Mouse (Mus musculus) heart, embryonic 10.5 days (tissue): ENCODE results near the gene Tubb2b. TPM values are rescaled to one million over a fixed set of nuclear protein-coding genes. Genes with fewer than 3 reads are reported as not detected.

Experiments used
- DNase-seq: peaks from one replicate; pipeline ENCODE4 v3.0.0-alpha.2; 2017; ENCODE audit warnings: low spot score
- H3K27ac ChIP-seq: fragments of 300-500 bp; sonication (generic); 2 replicates; pipeline ENCODE4 v1.5.1; 2016; ENCODE audit warnings: mild to moderate bottlenecking
- H3K27me3 ChIP-seq: fragments of 300-500 bp; sonication (generic); 2 replicates; pipeline ENCODE4 v1.6.1; 2016; ENCODE audit warnings: mild to moderate bottlenecking; ENCODE audit not compliant: poor library complexity, insufficient read depth, severe bottlenecking
- H3K36me3 ChIP-seq: fragments of 300-500 bp; sonication (generic); 2 replicates; pipeline ENCODE4 v1.6.1; 2016; ENCODE audit warnings: mild to moderate bottlenecking, moderate library complexity
- H3K4me1 ChIP-seq: fragments of 300-500 bp; sonication (generic); 2 replicates; pipeline ENCODE4 v1.6.1; 2016; ENCODE audit warnings: mild to moderate bottlenecking
- H3K4me3 ChIP-seq: fragments of 300-500 bp; sonication (generic); 2 replicates; pipeline ENCODE4 v1.5.1; 2016; ENCODE audit warnings: mild to moderate bottlenecking, moderate library complexity
- H3K9me3 ChIP-seq: fragments of 300-500 bp; sonication (generic); 2 replicates; pipeline ENCODE4 v1.6.1; 2016; ENCODE audit warnings: mild to moderate bottlenecking, moderate library complexity
- WGBS: fragments of 180-500 bp; shearing (Covaris S2); methylation state at CpG from one replicate; pipeline ENCODE4 v1.1.7; 2016; 5-methylcytosine and 5-hydroxymethylcytosine counted together
- polyA plus RNA-seq: library from polyadenylated mRNA; unstranded; fragments of >200 nt; fragmentation: Nextera tagmentation; extraction: Ambion mirVana; gene quantifications from 2 replicates; pipeline ENCODE4 v1.2.1, GENCODE M21; 2016

The Tubb2b gene
- polyA plus RNA-seq, 1 experiment from 2014 or later, result 18.8 TPM

DNA sequence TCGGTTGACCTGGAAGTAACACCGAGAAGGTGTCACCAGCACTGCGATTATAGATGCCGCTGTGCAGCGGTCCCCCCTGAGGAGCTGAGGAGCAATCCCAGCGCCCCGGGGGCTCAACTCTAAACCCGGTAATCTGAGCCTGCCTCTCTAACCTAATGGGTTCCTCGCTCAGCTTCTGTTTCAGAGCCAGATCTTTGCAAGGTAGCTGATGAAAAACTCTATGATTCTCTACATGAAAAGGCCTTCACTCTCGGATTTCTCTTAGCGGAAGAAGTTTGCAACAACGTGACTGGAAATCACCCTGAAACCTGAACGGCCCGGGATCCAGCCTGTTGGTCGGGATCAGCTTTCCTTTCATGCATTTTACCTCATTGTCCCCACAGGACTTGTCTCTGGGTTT is 2.0 kb upstream of the Tubb2b start:
- under 1% methylated on average over 15 of the region's 15 CpGs for WGBS
- DNase-seq, result no peak

DNA sequence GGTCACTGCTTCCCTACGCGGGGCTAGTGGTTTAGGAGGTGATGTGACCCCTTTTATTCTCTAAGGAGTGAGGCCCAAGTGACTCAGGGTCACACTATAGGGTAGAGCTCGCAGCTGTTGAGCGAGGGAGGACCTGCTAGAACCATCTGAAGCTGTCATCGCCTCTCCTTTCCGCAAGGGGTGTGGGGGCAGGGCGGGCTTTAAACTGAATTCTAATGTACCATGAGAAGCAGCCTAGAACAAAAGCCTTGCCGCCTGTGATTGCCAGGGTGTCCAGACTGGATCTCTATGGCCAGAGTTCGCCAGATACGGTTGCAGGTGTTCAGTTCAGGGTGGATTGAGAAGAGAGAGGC is 1.4 kb upstream of the Tubb2b start:
- Histone ChIP-seq H3K36me3 (peaks cover 4% of the 10 kb centered on the region; the same call in 1 of the 2 replicates), H3K27me3 (peaks cover 11% of the 10 kb centered on the region; the same call in 1 of the 2 replicates), H3K27ac (peak overlapping the region; percentile 89), H3K4me1 (peaks cover 40% of the 10 kb centered on the region), H3K4me3 (peak overlapping the region; percentile 80), H3K9me3 (no peaks in the 10 kb centered on the region)
- DNase-seq, result no peak
- WGBS, result 1% methylated on average over 10 of the region's 10 CpGs

More for the DNA sequence above, 2.0 kb upstream of the Tubb2b start:
- Histone ChIP-seq H3K36me3 (peaks cover 4% of the 10 kb centered on the region; the same call in 1 of the 2 replicates), H3K4me1 (peaks cover 40% of the 10 kb centered on the region), H3K27ac (peak overlapping the region; percentile 89), H3K27me3 (peaks cover 11% of the 10 kb centered on the region; the same call in 1 of the 2 replicates), H3K4me3 (peak overlapping the region; percentile 80), H3K9me3 (no peaks in the 10 kb centered on the region)

DNA sequence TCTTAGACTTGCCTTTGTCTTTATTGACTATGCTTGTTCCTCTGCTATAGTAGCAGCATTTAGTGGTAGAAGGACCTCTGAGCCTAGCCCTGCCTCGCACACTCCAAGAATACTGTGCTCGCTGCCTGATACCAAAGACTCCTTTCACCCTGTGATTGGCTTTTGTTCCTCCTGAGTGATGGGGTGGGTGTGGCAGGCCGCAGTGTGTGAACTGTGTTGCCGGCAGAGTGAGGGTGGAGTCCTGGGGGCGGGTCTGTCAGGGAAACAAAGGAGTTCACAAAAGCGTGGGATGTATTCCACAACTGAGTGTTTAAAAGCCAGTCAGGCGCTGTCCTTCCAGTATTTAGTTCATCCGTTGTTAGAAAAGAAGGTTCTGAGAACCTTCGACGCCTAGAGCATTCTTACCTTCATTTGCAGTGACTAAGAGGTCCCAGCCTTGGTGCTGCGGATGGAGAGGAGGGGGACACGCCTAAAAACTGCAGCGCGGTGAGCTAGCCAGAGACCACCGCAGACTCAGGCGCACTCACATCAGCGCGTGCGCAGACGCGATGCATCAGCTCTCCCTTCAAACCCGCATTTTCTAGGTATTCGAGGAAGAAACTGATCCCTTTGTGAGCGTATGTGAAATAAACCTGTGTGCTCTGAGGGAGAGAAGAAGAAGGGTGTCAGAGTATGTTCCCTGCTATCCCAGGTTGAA is 893 bp upstream of the Tubb2b start:
- WGBS, result under 1% methylated on average over 24 of the region's 24 CpGs
- H3K4me3 ChIP-seq, result peak overlapping the region; percentile 80
- peak; percentile 88 for DNase-seq
- no peaks in the 10 kb centered on the region for H3K9me3 ChIP-seq
- H3K27ac ChIP-seq, result peak overlapping the region; percentile 89
- peaks cover 11% of the 10 kb centered on the region; the same call in 1 of the 2 replicates for H3K27me3 ChIP-seq
- H3K4me1 ChIP-seq, result peaks cover 40% of the 10 kb centered on the region
- peaks cover 4% of the 10 kb centered on the region; the same call in 1 of the 2 replicates for H3K36me3 ChIP-seq

DNA sequence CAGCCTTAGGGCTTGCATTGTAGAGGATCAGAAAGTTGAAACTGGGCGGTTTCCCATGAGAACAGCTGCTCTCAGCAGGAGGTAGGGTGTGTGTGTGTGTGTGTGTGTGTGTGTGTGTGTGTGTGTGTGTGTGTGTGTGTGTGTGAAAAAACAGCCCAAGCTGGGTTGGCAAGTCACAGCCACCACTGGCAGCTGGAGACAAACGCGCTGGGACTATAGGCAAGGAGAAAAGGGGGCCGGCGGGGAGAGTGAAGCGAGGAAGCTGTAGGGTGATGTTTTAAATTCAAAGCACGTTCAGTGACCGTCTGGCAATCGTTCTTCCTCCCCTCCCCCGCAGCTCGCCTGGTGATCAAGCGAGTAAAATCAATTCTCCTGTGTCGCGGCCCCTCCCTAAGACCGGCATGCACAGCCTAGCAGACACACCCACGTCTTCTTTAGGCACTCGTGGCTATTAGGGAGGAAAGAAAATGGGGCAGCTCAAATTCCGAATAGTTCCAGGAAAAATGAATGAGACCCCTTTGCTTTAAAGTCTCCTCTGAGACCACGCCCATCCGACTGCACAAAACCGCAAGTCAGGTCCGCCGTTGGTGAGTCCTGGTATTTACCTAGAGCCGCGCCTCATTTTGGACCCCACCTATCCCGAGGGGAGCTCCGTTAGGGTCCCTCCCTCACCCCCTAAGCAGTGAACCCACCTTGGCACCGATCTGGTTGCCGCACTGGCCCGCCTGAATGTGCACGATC is 611 bp downstream of the Tubb2b start:
- Histone ChIP-seq H3K9me3 (no peaks in the 10 kb centered on the region), H3K36me3 (peaks cover 8% of the 10 kb centered on the region; the same call in 1 of the 2 replicates), H3K27me3 (0 out of 2 replicates have a peak, but pooled peaks cover 4% of the 10 kb centered on the region), H3K4me1 (peaks cover 40% of the 10 kb centered on the region), H3K27ac (peak overlapping the region; percentile 89), H3K4me3 (peak overlapping the region; percentile 80)
- DNase-seq, result peak; percentile 79
- under 1% methylated on average over 31 of the region's 31 CpGs for WGBS

DNA sequence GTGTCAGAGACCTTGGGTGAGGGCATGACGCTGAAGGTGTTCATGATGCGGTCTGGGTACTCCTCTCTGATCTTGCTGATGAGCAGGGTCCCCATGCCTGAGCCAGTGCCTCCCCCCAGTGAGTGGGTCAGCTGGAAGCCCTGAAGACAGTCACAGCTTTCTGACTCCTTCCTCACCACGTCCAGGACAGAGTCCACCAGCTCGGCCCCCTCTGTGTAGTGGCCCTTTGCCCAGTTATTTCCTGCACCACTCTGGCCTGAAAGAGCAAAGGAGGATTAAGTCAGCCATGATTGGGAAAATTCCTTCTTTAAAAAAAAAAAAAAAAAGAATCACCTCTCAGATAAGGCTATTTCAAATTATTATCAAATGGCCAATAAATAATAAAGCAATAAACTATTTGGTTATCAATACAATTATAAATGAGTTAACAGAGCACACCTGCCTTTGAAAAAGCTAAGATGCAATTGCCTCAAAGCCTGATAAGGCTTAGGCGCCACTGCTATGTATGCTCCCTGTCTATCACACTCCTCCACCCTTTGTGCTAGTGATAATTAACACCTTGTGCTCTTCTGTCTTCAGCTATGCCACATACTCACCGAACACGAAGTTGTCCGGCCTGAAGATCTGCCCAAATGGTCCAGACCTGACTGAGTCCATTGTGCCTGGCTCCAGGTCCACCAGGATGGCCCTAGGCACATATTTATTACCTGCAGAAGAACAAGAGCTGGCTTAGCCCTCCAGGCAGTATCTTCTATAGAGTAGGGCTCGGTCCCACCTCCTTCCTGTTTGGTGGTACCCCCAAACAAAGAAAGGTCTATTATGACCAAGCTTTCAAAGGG is 1.8 kb downstream of the Tubb2b start:
- Histone ChIP-seq H3K4me1 (peaks cover 35% of the 10 kb centered on the region), H3K4me3 (peak overlapping the region; percentile 80; the same call in 1 of the 2 replicates), H3K27me3 (no peaks in the 10 kb centered on the region), H3K9me3 (no peaks in the 10 kb centered on the region), H3K36me3 (peaks cover 8% of the 10 kb centered on the region; the same call in 1 of the 2 replicates), H3K27ac (no peak overlapping the region)
- DNase-seq, result no peak
- 77% methylated on average over 9 of the region's 9 CpGs for WGBS

DNA sequence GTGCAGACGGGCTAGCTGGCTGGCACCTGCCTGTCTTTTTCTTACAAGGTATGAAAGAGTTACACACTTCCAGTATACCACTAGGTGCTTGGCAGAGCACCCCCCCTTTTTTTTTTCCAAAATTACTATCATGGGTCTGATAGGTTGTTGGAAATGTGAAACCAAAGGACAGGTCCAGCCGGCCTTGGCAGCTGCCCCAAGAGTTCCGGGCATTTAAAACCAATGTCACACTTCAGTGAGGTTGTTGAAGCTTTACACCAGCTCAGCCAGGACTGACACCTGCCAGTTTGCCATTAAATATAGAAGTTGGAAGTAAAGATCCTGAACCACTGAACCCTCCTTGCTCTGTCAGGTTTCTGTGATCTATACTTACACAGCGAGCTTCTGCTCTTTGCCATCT is 4.6 kb downstream of the Tubb2b start:
- Histone ChIP-seq H3K4me1 (peaks cover 9% of the 10 kb centered on the region; the same call in 1 of the 2 replicates), H3K4me3 (no peak overlapping the region), H3K36me3 (peaks cover 8% of the 10 kb centered on the region; the same call in 1 of the 2 replicates), H3K9me3 (no peaks in the 10 kb centered on the region), H3K27ac (no peak overlapping the region), H3K27me3 (no peaks in the 10 kb centered on the region)
- 83% methylated on average over 4 of the region's 4 CpGs for WGBS
- no peak for DNase-seq

DNA sequence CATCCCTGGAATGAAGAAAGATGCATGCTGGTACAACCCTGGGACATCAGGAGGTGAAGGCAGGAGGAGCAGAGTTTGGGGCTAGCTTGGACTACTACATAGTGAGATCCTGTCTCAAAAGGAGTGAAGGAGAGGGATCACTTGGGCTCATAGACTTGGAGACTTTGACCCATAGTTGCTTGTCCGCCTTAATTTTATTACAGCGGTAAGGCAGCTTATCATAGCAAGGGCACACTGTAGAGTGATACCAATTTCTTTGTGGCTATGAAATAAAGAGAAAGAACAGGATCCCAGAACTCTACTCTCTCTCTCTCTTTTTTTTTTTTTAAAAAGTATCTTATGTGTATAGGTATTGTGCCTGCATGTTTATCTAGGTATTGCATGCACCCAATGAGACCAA is 9.7 kb downstream of the Tubb2b start:
- Histone ChIP-seq H3K4me3 (no peak overlapping the region), H3K4me1 (peaks cover 7% of the 10 kb centered on the region), H3K27ac (no peak overlapping the region), H3K36me3 (0 out of 2 replicates have a peak, but pooled peaks cover under 1% of the 10 kb centered on the region), H3K9me3 (no peaks in the 10 kb centered on the region), H3K27me3 (no peaks in the 10 kb centered on the region)
- 97% methylated on average over 2 of the region's 2 CpGs for WGBS
- no peak for DNase-seq

DNA sequence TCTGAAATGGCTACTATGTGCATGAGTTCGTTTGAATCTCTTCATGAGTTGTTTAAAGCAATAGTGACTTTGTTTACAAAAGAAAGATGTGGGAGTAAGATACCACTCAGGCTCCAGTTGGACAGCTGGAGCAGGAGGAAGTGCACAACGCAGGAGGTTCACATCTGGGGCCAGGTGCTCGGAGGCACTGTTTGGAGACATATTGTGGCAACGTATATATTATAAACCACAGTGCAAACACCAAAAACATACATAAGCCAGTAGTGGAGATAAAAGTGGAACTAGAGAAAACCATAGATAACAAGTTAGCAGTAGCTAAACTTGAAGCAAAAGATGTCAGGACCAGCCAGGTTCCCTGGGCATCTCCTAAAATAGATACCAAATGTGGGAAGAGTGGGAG is 10.9 kb downstream of the Tubb2b start:
- WGBS, result 67% methylated on average over 4 of the region's 4 CpGs
- no peaks in the 10 kb centered on the region for H3K9me3 ChIP-seq
- no peak for DNase-seq
- no peaks in the 10 kb centered on the region for H3K36me3 ChIP-seq
- no peaks in the 10 kb centered on the region for H3K27me3 ChIP-seq
- peaks cover 7% of the 10 kb centered on the region for H3K4me1 ChIP-seq
- H3K4me3 ChIP-seq, result no peak overlapping the region
- no peak overlapping the region for H3K27ac ChIP-seq

DNA sequence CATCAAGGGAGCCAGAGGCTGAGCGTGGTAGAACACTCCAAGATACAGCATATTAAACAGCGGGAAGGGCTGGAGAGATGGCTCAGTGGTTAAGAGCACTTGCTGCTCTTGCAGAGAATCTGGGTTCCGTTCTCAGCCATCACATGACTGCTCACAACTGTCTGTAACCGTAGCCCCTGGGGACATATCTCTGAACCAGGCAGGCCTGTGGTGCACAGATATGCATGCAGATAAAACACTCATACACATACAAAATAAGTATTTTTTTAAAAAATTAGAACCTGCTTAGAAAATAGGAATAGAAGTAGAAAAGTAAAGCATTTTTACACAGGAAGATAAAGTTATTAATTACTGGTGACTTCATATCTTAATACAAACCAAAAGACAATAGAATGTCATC is 11.4 kb downstream of the Tubb2b start:
- H3K27me3 ChIP-seq, result no peaks in the 10 kb centered on the region
- H3K4me3 ChIP-seq, result no peak overlapping the region
- no peak for DNase-seq
- no peak overlapping the region for H3K27ac ChIP-seq
- H3K36me3 ChIP-seq, result no peaks in the 10 kb centered on the region
- H3K9me3 ChIP-seq, result no peaks in the 10 kb centered on the region
- peaks cover 7% of the 10 kb centered on the region for H3K4me1 ChIP-seq
- WGBS, result 49% methylated on average over 4 of the region's 4 CpGs

DNA sequence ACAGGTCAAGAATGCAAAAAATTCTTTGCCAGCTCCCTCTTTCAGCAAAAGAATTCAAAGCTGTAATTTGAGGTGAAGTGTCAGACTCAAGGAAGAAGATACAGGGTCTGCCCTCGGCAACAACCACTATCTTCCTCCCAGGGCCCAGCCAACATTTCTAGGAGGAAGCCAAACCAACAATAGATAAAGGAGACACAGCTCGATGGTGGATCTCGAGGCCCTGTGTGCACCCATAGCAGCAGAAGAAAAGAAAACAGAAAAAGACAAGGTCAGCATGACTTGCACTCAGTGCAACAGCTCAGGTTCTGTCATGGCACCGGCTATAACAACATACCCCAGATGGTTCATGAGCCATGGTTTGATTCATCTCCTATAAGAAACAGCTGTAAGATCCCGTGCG is 13.8 kb downstream of the Tubb2b start:
- no peak overlapping the region for H3K4me3 ChIP-seq
- WGBS, result 61% methylated on average over 6 of the region's 6 CpGs
- no peak for DNase-seq
- H3K27ac ChIP-seq, result no peak overlapping the region
- no peaks in the 10 kb centered on the region for H3K9me3 ChIP-seq
- no peaks in the 10 kb centered on the region for H3K27me3 ChIP-seq
- peaks cover 7% of the 10 kb centered on the region for H3K4me1 ChIP-seq
- no peaks in the 10 kb centered on the region for H3K36me3 ChIP-seq

DNA sequence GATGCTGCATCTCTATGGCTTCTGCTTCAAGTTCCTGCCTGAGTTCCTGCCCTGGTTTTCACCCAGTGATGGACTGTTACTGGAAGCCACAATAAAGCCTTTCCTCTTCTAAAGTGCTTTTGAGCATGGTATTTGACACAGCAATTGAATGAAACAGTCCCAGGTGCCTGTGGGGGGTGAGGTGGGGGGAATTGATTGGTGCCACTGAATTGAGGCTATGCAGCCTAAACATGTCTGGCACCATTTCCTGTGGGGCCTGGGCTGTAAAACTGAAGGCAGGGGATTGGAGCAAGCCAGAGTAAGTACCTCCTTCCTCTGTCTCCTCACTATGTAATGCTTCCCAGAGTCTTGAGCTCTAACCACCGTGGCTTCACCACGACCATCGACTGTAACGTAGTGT is 15.6 kb downstream of the Tubb2b start:
- no peak overlapping the region for H3K4me3 ChIP-seq
- H3K36me3 ChIP-seq, result no peaks in the 10 kb centered on the region
- H3K9me3 ChIP-seq, result no peaks in the 10 kb centered on the region
- no peak for DNase-seq
- H3K27ac ChIP-seq, result no peak overlapping the region
- 76% methylated on average over 4 of the region's 4 CpGs for WGBS
- no peaks in the 10 kb centered on the region for H3K27me3 ChIP-seq
- peaks cover 7% of the 10 kb centered on the region for H3K4me1 ChIP-seq

DNA sequence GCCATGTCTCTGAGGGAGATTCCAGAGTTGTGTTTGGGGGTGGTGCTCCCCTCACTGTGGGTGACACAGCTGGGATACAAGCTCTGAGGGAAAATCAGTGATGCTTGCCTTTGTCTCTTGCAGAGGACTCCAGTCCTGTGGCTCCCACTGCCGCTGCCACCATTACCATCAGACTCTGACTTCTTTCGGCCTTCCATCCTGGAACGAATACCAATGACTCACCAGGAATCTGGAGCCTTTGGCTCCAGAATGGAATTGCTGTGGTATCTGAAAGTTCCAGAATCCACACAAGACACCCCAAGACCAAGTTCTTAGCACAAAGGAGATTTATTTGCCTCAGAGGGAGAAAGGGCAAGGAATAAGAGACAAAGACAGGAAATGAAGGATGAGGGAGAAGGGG is 17.2 kb downstream of the Tubb2b start:
- no peaks in the 10 kb centered on the region for H3K9me3 ChIP-seq
- H3K27me3 ChIP-seq, result no peaks in the 10 kb centered on the region
- no peak overlapping the region for H3K4me3 ChIP-seq
- H3K27ac ChIP-seq, result no peak overlapping the region
- 81% methylated on average over 3 of the region's 3 CpGs for WGBS
- no peaks in the 10 kb centered on the region for H3K36me3 ChIP-seq
- no peak for DNase-seq
- H3K4me1 ChIP-seq, result no peaks in the 10 kb centered on the region
